Mouse (Mus musculus) kidney, adult 18-20 months (tissue): ENCODE data around the gene Mfsd13b.

Experiments
- DNase-seq: peaks from one replicate; pipeline ENCODE4 v3.0.0; 2021

Gene Mfsd13b

DNA sequence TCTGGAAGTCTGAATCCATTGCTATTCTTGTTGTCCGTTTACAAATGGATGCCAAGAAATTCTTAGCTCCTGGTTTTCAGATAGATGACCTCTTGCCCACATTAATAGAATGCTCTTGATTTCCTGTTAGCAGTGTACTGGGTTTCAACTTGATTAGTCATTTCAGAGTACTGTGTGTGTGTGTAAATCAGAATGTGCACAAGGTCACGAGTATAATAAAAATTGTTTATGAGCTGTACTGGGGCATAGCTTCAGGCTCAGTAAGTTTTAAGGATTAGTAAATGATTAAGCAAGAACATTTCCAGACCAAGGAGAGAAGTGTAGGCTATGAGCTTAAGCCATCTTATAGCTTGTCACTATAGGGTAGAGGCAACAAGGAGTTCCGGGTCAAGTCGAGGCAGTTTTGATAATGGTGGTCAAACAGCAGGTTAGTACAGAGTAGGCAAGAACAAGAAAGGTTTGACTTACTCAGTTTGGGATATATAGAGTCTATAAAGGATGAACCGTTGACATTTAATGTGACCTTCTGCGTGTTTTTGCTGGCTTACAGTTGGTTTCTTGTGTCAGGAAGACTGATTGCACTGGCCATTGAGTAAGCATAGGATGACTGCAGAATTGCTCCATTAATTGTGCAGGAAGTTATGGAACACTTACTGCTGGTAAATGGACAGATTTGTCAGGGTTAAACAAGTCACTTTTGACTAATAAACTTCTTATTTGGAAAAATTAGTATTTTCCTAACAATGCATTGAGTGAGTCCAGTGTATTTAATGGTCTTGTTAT, 63.6 kb downstream of the Mfsd13b start:
- no peak for DNase-seq

DNA sequence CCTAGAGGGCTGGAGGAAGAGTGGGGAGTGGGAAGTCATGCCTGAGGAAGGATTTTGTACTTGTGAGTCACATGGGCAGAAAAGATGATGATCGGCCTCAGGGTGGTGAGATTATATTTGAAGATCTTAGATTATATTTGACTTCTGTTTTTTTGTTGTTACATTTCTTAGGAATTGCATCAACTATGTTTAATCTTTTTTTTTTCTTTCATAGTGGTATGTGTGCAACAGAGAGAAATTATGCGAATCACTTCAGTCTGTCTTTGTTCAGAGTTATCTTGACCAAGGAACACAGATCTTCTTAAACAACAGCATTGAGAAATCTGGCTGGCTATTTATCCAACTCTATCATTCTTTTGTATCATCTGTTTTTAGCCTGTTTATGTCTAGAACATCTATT, 65.3 kb downstream of the Mfsd13b start:
- DNase-seq, result no peak

- no peak for DNase-seq
Measured at GRCm38 (mm10) chr7:121053071-121053470, 70.8 kb downstream of the Mfsd13b start.

DNA sequence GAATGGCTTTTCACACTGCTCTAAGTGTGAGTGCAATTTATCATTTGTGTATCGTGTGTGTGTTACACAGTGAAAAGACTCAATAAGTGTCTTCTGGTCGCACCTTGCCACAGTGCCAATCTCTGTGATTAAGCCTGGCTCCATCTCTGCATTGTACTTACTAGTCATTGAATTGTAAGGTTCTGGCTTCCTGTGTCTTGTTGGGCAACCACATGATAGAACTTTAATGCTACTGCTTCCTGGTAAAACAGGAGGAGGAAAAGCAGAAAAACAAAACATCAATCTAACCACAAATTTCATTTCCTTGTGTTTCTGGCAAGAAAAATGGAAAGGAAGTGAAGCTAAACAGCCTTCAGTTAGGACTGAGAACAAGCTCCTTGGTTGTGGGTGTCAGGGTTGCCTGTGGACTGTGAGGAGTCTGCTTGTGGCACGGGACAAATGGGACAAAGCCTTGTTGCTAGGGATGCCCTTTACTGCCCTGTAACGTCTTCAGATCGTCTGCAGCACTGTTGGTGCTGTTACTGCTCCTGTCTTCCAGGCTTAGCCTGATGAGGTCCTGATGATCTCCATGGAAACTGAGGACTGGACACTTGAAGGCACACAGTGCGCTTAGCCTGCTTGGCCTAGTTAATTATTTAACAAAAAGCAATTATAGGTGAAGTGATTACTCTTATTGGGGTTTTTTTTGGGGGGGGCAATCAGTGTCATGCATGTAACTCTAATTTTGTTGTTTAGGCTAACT, 77.3 kb downstream of the Mfsd13b start:
- no peak for DNase-seq

GRCm38 (mm10) chr7:121064309-121064708, 82.0 kb downstream of the Mfsd13b start:
- DNase-seq, result no peak
